Mouse (Mus musculus) lung, postnatal 0 days (tissue): ENCODE measurements around the gene Ska2. TPM values are rescaled to one million over a fixed set of nuclear protein-coding genes. Genes with fewer than 3 reads are reported as not detected.

Experiments
- ATAC-seq: fragments of 200-750 bp; cut with Nextera tagmentation; 2 replicates; pipeline ENCODE4 v1.8.0; 2017; ENCODE audit warnings: moderate library complexity
- DNase-seq: peaks from one replicate; pipeline ENCODE4 v3.0.0-alpha.2; 2016; ENCODE audit warnings: low spot score
- H3K27ac ChIP-seq: fragments of 300-500 bp; sonication (generic); 2 replicates; pipeline ENCODE4 v1.5.1; 2014; ENCODE audit warnings: antibody characterized with exemption, mild to moderate bottlenecking, low read length, mixed read lengths
- H3K27me3 ChIP-seq: fragments of 300-500 bp; sonication (generic); replicated peaks from 2 replicates; pipeline ENCODE4 v1.6.1; 2014; ENCODE audit warnings: low read length, mixed read lengths; ENCODE audit not compliant: insufficient read depth
- H3K36me3 ChIP-seq: fragments of 300-500 bp; sonication (generic); 2 replicates; pipeline ENCODE4 v1.6.1; 2014; ENCODE audit warnings: low read length, mixed read lengths; ENCODE audit not compliant: insufficient read depth
- H3K4me1 ChIP-seq: fragments of 300-500 bp; sonication (generic); 2 replicates; pipeline ENCODE4 v1.6.1; 2014; ENCODE audit warnings: antibody characterized with exemption, low read depth, low read length, mixed read lengths; ENCODE audit not compliant: insufficient read depth
- H3K4me2 ChIP-seq: fragments of 300-500 bp; sonication (generic); replicated peaks from 2 replicates; pipeline ENCODE4 v1.6.1; 2014; ENCODE audit warnings: low read depth, mild to moderate bottlenecking, low read length, moderate library complexity, mixed read lengths
- H3K4me3 ChIP-seq: fragments of 300-500 bp; sonication (generic); 2 replicates; pipeline ENCODE4 v1.5.1; 2014; ENCODE audit warnings: low read depth, low read length
- H3K9ac ChIP-seq: fragments of 300-500 bp; sonication (generic); replicated peaks from 2 replicates; pipeline ENCODE4 v1.6.1; 2014; ENCODE audit warnings: low read depth, mild to moderate bottlenecking
- H3K9me3 ChIP-seq: fragments of 300-500 bp; sonication (generic); 2 replicates; pipeline ENCODE4 v1.6.1; 2016; ENCODE audit warnings: low read length, mixed read lengths
- CTCF ChIP-seq: IDR thresholded peaks from 2 replicates; pipeline ENCODE4 v1.5.1; 2016; ENCODE audit warnings: antibody characterized with exemption, mild to moderate bottlenecking
- EP300 ChIP-seq: IDR thresholded peaks from 2 replicates; pipeline ENCODE4 v1.6.1; 2016; ENCODE audit warnings: antibody characterized with exemption, mild to moderate bottlenecking, control low read depth
- WGBS: fragments of 180-500 bp; shearing (Covaris S2); extraction: QIAGEN DNeasy Blood & Tissue Kit; methylation state at CpG from one replicate; pipeline ENCODE4 v1.1.7; 2014; 5-methylcytosine and 5-hydroxymethylcytosine counted together
- microRNA counts: library from miRNA; unstranded; fragments of <30 nt; microRNA quantifications from one replicate; lab custom pipeline; 2015
- microRNA-seq: library from miRNA; unstranded; fragments of <30 nt; microRNA quantifications from one replicate; pipeline ENCODE4, GENCODE M21; 2016
- polyA plus RNA-seq: library from polyadenylated mRNA; unstranded; fragments of >200 nt; fragmentation: Nextera tagmentation; extraction: Ambion mirVana; gene quantifications from 2 replicates; pipeline ENCODE4 v1.2.1, GENCODE M21; 2015

Ska2 gene
- polyA plus RNA-seq, 1 experiment from 2014 or later: 12.7 TPM

DNA sequence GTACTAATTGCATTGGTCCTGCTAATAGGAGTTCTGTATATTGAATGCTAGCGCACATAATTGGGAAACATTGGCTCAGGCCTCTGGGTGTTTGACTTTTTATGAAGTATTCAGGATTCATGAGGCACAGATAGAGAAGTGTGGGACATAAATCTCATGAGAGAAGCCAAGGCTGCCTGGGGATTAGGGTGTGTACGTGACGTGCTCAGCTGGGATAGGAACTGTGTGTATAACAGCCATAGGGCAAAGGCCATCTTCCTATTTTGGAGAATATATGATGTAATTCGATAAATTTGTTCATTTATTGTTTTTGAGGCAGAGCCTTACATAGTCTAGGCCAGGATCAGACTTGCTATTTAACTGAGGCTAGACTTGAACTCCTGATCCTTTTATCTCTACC, 53.7 kb downstream of the Ska2 start:
- no peaks in the 10 kb centered on the region for H3K27me3 ChIP-seq
- no peak overlapping the region for H3K27ac ChIP-seq
- H3K36me3 ChIP-seq: 0 out of 2 replicates have a peak, but pooled peaks cover 4% of the 10 kb centered on the region
- no peak overlapping the region for H3K9ac ChIP-seq
- peak; percentile 63 for ATAC-seq
- H3K9me3 ChIP-seq: no peaks in the 10 kb centered on the region
- 63% methylated on average over 4 of the region's 4 CpGs for whole genome bisulfite sequencing
- TF ChIP-seq CTCF (no peak), EP300 (no peak)
- H3K4me1 ChIP-seq: no peaks in the 10 kb centered on the region
- DNase-seq: peak; percentile 65
- H3K4me2 ChIP-seq: no peak overlapping the region
- H3K4me3 ChIP-seq: no peak overlapping the region

DNA sequence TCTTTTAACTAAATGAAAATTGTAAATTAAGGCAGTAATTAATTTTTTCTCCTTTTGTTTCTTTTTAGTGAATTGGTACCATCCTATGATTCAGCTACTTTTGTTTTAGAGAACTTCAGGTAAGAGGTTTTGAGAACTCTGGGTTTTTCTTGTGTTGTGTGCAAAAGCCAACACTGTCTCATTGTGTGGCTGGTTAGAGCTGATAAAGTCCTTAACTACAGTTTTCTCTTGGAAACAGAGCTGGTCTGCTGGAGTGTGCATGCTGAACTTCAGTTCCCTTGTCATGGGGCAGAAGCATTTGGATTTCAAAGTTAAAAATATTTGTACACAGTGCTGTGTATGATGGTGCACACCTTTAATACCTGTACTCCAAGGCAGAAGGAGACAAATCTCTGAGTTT, 54.7 kb downstream of the Ska2 start:
- DNase-seq (no peak), ATAC-seq (no peak)
- H3K36me3 ChIP-seq: 0 out of 2 replicates have a peak, but pooled peaks cover 5% of the 10 kb centered on the region
- no peak overlapping the region for H3K4me3 ChIP-seq
- H3K9ac ChIP-seq: no peak overlapping the region
- H3K9me3 ChIP-seq: no peaks in the 10 kb centered on the region
- no peak overlapping the region for H3K27ac ChIP-seq
- TF ChIP-seq EP300: no peak
- no peaks in the 10 kb centered on the region for H3K27me3 ChIP-seq
- H3K4me1 ChIP-seq: no peaks in the 10 kb centered on the region
- H3K4me2 ChIP-seq: no peak overlapping the region

DNA sequence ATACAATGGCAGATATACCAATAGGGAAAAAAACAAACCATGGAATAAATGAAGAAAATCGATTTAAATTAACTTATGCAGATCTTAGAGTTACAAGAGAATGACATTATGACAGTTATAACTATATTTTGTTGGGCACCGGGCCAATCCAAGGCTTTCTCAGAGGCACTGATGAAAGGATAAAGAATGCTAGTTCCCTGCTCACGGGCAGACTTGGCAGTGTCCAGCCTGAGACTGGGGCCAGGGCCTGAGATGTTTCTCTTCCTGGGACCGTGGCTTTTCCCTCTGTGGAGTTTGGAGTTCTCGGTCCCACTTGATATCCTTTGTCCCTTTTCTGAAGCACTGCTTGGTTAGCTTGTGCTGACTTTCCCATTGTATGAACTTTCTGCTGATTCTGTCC, 64.6 kb downstream of the Ska2 start:
- H3K4me3 ChIP-seq: no peak overlapping the region
- H3K36me3 ChIP-seq: no peaks in the 10 kb centered on the region
- no peaks in the 10 kb centered on the region for H3K27me3 ChIP-seq
- no peak for TF ChIP-seq EP300
- no peak for TF ChIP-seq CTCF
- H3K4me2 ChIP-seq: no peak overlapping the region
- no peak for ATAC-seq
- WGBS: 72% methylated on average over 5 of the region's 5 CpGs
- no peaks in the 10 kb centered on the region for H3K9me3 ChIP-seq
- DNase-seq: no peak
- H3K4me1 ChIP-seq: no peaks in the 10 kb centered on the region
- H3K27ac ChIP-seq: no peak overlapping the region
- H3K9ac ChIP-seq: no peak overlapping the region

MicroRNAs encoded within 50 kb of the gene (microRNA counts, 519-probe panel; counts per million panel counts)
- microRNA mmu-miR-301a (lab: Ali Mortazavi, UCI): 6,320 counts per million, percentile 82 among the panel's probes with 10 or more counts

Small RNA genes within 50 kb of the gene (microRNA-seq; reads per million reads assigned to microRNA genes)
- 1,142 reads per million, percentile 76 among the genes with 10 or more reads in this experiment for gene Mir301

Other genes starting within 250 kb of the Ska2 start
- gene Ypel2, start 115.5 kb upstream of the Ska2 start, polyA plus RNA-seq: 8.5 and 9.5 TPM in 2 replicates
- gene Gdpd1, start 35.2 kb upstream of the Ska2 start, polyA plus RNA-seq: 47.7 and 66.5 TPM in 2 replicates
- 10.8 and 10.9 TPM in 2 replicates for gene Smg8, start 22.5 kb upstream of the Ska2 start, polyA plus RNA-seq
- 0.36 and 0.55 TPM in 2 replicates for gene Prr11, start 526 bp upstream of the Ska2 start, polyA plus RNA-seq
- gene Trim37, start 17.8 kb downstream of the Ska2 start, polyA plus RNA-seq: 11.0 and 11.1 TPM in 2 replicates
- gene Ppm1e, start 249.8 kb downstream of the Ska2 start, polyA plus RNA-seq: 0.64 and 1.2 TPM in 2 replicates